Mouse (Mus musculus) erythroblast, embryonic 14.5 days (primary cell): ENCODE results near the gene Hlcs.

Experiments used
- GATA1 ChIP-seq: IDR thresholded peaks from 2 replicates; pipeline ENCODE4 v1.6.1; 2012; ENCODE audit warnings: low read length, inconsistent platforms, mixed read lengths
- TAL1 ChIP-seq: IDR thresholded peaks from 3 replicates; pipeline ENCODE4 v1.6.1; 2012; ENCODE audit warnings: low read length, inconsistent platforms, mixed read lengths

DNA sequence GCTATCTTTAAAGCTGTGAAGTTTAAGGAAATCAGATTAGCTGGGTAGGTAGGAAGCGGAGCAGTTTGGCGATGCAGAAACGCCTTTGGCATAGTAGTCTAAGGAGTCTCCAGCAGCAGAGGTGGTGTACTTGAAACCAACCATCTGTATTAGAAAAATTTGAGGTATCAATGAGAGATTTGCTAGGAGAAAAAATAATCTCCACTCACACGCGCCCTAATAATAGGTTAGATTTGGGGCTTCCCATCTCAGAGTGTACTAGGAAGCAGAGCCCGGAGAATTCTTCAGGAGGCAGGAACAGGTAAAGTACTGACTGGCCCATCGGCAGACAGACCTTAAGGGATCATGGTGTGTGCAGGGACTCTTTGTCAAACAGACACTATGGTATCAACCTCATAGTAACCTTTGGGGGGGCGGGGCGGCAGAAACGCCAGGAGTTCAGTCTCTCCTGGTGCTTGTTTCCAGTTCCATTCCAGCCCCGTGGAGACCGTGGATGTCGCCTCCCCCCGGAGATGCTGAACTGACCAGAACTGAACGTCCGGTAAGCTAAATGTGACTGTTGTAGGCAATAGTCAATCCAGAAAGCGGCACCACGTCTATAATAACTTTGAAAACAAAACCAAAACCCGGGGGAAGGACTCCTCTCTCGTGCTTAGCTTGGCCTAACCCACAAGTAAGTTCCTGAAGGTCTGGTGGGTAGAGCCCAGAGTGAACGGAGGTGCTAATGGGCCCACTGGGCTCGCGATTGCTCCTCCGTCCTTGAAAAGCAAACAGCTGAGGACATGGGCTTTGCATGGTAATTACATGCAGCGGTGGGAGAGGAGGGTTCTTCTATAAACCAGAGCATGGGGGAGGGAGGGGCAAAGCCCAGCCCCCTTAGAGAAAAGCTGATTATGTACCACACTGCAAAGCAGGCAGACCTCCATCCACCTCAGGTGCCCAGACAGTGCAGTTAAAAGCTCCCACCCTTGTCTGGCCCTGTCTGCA lies 15.8 kb upstream of the Hlcs start:
- TF ChIP-seq TAL1: no peak
- TF ChIP-seq GATA1: no peak
